Mouse (Mus musculus) neural tube, embryonic 11.5 days (tissue): Measurements from ENCODE around the gene Fgr. TPM values are rescaled to one million over a fixed set of nuclear protein-coding genes. Genes with fewer than 3 reads are reported as not detected.

Experiments used
- ATAC-seq: fragments of 200-750 bp; cut with Nextera tagmentation; 2 replicates; pipeline ENCODE4 v1.8.0; 2017; ENCODE audit warnings: moderate number of reproducible peaks, mild to moderate bottlenecking, moderate TSS enrichment, moderate library complexity; ENCODE audit not compliant: insufficient read depth, low FRiP score, low TSS enrichment
- DNase-seq: peaks from one replicate; pipeline ENCODE4 v3.0.0-alpha.2; 2015; ENCODE audit warnings: low spot score
- H3K27ac ChIP-seq: fragments of 300-500 bp; sonication (generic); 2 replicates; pipeline ENCODE4 v1.5.1; 2014; ENCODE audit warnings: low read depth, mild to moderate bottlenecking, low read length
- H3K27me3 ChIP-seq: fragments of 300-500 bp; sonication (generic); 2 replicates; pipeline ENCODE4 v1.6.1; 2014; ENCODE audit warnings: mild to moderate bottlenecking, low read length, mixed read lengths; ENCODE audit not compliant: control insufficient read depth, insufficient read depth
- H3K36me3 ChIP-seq: fragments of 300-500 bp; sonication (generic); 2 replicates; pipeline ENCODE4 v1.6.1; 2014; ENCODE audit warnings: mild to moderate bottlenecking, low read length, moderate library complexity, mixed read lengths; ENCODE audit not compliant: control insufficient read depth, insufficient read depth
- H3K4me1 ChIP-seq: fragments of 300-500 bp; sonication (generic); 2 replicates; pipeline ENCODE4 v1.6.1; 2014; ENCODE audit warnings: low read length, mixed read lengths; ENCODE audit not compliant: control insufficient read depth, insufficient read depth
- H3K4me2 ChIP-seq: fragments of 300-500 bp; sonication (generic); 2 replicates; pipeline ENCODE4 v1.6.1; 2014; ENCODE audit warnings: low read depth, mild to moderate bottlenecking, moderate library complexity
- H3K4me3 ChIP-seq: fragments of 300-500 bp; sonication (generic); 2 replicates; pipeline ENCODE4 v1.5.1; 2014; ENCODE audit warnings: low read depth, low read length
- H3K9ac ChIP-seq: fragments of 300-500 bp; sonication (generic); 2 replicates; pipeline ENCODE4 v1.6.1; 2014; ENCODE audit warnings: mild to moderate bottlenecking, low read length
- H3K9me3 ChIP-seq: fragments of 300-500 bp; sonication (generic); 2 replicates; pipeline ENCODE4 v1.6.1; 2016; ENCODE audit warnings: low read length; ENCODE audit not compliant: control insufficient read depth
- WGBS: fragments of 180-500 bp; shearing (Covaris S2); extraction: QIAGEN DNeasy Blood & Tissue Kit; methylation state at CpG from one replicate; pipeline ENCODE4 v1.1.7; 2014; 5-methylcytosine and 5-hydroxymethylcytosine counted together
- polyA plus RNA-seq: library from polyadenylated mRNA; unstranded; fragments of >200 nt; fragmentation: Nextera tagmentation; extraction: Ambion mirVana; gene quantifications from 2 replicates; pipeline ENCODE4 v1.2.1, GENCODE M21; 2014

Fgr gene
- polyA plus RNA-seq, 1 experiment from 2014 or later = 0.24 TPM

DNA sequence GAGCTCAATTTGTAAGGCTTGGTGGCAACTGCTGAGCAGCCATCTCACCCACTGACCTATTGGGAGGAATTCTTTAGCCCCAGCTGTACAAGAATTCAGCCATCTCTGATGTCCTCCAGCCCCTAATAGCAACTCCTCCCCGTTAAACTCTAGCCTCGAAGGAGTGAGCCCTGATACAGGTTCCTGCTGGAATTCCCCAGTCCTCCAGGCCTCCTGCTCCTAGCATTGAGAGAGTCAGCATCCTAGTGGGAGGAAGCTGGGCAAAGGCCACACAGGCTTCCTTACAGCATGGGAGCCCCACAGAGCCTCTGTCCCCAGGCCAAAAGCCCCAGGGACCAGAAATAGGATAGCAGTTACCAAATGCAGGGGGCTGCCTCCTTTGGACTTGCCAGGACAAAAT, 10.5 kb upstream of the Fgr start:
- H3K4me1 ChIP-seq = peaks cover 30% of the 10 kb centered on the region; the same call in 1 of the 2 replicates
- H3K27me3 ChIP-seq = no peaks in the 10 kb centered on the region
- DNase-seq (no peak), ATAC-seq (no peak)
- H3K27ac ChIP-seq = no peak overlapping the region
- no peaks in the 10 kb centered on the region for H3K36me3 ChIP-seq
- H3K9me3 ChIP-seq = no peaks in the 10 kb centered on the region
- no peak overlapping the region for H3K9ac ChIP-seq
- no peak overlapping the region for H3K4me3 ChIP-seq
- WGBS = 43% methylated on average over 2 of the region's 2 CpGs
- H3K4me2 ChIP-seq = no peak overlapping the region

DNA sequence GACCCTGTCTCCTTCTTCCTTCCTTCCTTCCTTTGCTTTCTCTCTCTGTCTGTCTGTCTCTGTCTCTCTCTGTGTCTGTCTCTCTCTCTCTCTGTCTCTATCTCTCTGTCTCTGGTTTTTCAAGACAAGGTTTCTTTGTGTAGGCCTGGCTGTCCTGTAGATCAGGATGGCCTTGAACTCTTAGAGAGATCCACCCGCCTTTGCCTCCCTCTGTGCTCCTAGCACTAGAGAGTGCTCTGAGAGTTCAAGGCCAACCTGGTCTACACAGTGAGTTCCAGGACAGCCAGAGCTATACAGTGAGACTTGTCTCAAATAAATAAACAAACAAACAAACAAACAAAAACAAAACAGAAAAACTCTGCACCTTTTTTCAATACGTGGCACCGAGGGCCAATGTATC, 9.8 kb upstream of the Fgr start:
- no peak overlapping the region for H3K4me3 ChIP-seq

DNA sequence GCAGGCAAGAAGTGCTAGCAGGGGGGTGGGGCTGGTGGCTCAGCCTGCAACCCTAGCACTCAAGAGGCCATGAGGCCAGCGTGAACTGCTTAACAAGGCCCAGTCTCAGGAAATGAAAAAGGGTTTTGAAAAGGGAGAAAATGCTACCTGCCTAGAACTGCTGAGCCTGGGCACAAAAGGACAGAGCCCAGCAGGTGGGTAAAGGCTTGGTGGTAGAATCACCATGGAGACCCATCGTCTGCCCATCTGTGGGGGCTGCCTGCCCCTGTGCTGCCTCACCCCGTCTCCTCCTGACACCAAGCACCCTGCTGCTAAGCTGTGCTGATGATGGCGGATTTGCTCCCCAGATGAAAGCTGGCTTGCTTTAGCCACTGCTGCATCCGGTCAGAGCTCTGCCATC, 9.4 kb upstream of the Fgr start:
- 21% methylated on average over 5 of the region's 5 CpGs for WGBS
- Histone ChIP-seq H3K4me1 (peaks cover 20% of the 10 kb centered on the region; the same call in 1 of the 2 replicates), H3K9ac (no peak overlapping the region), H3K27me3 (no peaks in the 10 kb centered on the region), H3K4me3 (no peak overlapping the region), H3K4me2 (no peak overlapping the region), H3K36me3 (no peaks in the 10 kb centered on the region), H3K27ac (no peak overlapping the region), H3K9me3 (no peaks in the 10 kb centered on the region)
- no peak for ATAC-seq
- DNase-seq = no peak

More for the DNA sequence above, 9.8 kb upstream of the Fgr start:
- H3K27ac ChIP-seq = no peak overlapping the region
- H3K9me3 ChIP-seq = no peaks in the 10 kb centered on the region
- H3K4me1 ChIP-seq = peaks cover 24% of the 10 kb centered on the region; the same call in 1 of the 2 replicates
- H3K27me3 ChIP-seq = no peaks in the 10 kb centered on the region
- no peak overlapping the region for H3K9ac ChIP-seq
- no peak for ATAC-seq
- DNase-seq = no peak
- 45% methylated on average over 3 of the region's 3 CpGs for WGBS
- H3K4me2 ChIP-seq = no peak overlapping the region
- no peaks in the 10 kb centered on the region for H3K36me3 ChIP-seq

DNA sequence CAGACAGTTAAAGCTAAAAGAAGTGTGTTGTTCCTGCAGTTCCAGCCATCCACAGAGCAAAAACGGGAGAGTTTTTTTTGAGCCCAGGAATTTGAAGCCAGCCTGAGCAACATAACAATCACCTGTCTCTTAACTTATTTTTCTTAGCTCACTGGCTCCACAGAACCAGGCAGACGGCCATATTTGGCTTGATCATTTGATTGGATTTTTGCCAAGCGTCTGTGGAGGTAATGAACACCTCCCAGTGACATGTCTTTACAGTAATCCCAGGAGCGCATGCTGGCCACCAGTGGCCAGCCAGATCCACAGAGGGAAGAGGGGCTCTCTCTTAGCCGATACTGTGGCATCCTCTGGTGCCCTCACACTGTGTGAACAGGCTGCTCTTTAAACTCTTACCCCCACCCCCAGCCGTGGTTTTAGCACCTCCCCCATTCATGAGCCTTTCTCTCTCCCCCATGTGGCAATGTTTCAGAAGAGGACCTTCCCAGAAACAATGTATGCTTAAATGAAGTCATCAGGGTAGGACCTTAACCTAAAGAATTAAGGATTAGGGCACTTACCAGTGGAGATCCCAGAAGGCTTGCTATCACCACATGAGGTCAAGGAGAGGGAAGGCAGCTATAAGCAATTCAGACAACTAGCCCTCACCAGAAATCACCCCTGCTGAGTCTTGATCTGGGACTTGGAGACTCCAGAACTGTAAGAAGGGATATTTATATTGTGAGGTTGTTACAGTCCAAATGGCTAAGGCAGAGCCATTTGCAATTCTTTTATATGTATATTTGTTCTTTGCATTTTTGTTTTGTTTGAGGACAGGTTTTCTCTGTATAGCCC, 5.6 kb upstream of the Fgr start:
- Histone ChIP-seq H3K4me2 (no peak overlapping the region), H3K36me3 (no peaks in the 10 kb centered on the region), H3K27ac (no peak overlapping the region), H3K4me1 (peaks cover 5% of the 10 kb centered on the region; the same call in 1 of the 2 replicates), H3K9me3 (no peaks in the 10 kb centered on the region), H3K27me3 (peaks cover 4% of the 10 kb centered on the region), H3K9ac (no peak overlapping the region), H3K4me3 (no peak overlapping the region)
- 59% methylated on average over 6 of the region's 6 CpGs for WGBS
- ATAC-seq = no peak
- no peak for DNase-seq

DNA sequence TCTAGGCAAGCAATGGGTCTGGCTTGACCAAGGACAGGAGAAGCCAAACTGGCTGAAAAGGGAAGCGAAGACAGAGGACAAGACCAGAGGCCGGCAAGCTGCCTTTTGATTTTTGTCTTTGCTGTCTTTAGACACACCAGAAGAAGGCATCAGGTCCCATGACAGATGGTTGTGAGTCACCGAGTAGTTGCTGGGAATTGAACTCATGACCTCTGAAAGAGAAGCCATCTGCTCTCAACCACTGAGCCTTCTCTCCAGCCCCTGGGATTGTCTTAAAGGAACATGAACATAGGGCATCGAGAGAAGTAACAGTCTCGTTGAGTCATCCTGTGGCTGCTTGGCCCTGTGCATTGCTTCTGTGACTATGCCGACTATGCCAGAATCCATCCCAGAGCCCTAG, 2.3 kb upstream of the Fgr start:
- Histone ChIP-seq H3K4me2 (no peak overlapping the region), H3K9ac (no peak overlapping the region), H3K27me3 (peaks cover 26% of the 10 kb centered on the region), H3K4me1 (0 out of 2 replicates have a peak, but pooled peaks cover 5% of the 10 kb centered on the region), H3K36me3 (no peaks in the 10 kb centered on the region), H3K27ac (no peak overlapping the region), H3K9me3 (no peaks in the 10 kb centered on the region), H3K4me3 (no peak overlapping the region)
- WGBS = 78% methylated on average over 6 of the region's 6 CpGs
- ATAC-seq (no peak), DNase-seq (no peak)

DNA sequence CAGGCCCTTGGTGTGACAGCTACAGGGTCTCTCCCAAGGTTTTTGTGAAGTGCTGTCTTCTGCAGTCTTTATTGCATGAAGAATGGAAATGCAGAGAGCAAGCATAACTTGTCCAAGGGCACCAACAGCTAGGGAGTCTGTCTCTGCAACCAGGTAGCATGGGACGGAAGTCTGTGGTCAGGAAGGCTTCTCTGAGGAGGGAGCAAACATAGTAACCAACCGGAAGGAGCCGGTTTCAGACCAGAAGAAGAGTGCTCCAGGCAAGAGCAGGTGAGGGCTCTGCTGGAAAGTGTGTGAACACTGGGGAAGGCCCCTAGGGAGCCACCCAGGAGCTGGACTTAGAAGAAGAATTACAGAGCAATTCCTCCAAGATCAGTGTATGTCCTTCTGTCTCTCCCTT, 1.8 kb upstream of the Fgr start:
- Histone ChIP-seq H3K27ac (no peak overlapping the region), H3K9me3 (no peaks in the 10 kb centered on the region), H3K4me2 (no peak overlapping the region), H3K27me3 (peaks cover 26% of the 10 kb centered on the region), H3K36me3 (no peaks in the 10 kb centered on the region), H3K4me1 (0 out of 2 replicates have a peak, but pooled peaks cover 5% of the 10 kb centered on the region), H3K9ac (no peak overlapping the region), H3K4me3 (no peak overlapping the region)
- no peak for ATAC-seq
- no peak for DNase-seq
- 67% methylated on average over 3 of the region's 3 CpGs for WGBS

DNA sequence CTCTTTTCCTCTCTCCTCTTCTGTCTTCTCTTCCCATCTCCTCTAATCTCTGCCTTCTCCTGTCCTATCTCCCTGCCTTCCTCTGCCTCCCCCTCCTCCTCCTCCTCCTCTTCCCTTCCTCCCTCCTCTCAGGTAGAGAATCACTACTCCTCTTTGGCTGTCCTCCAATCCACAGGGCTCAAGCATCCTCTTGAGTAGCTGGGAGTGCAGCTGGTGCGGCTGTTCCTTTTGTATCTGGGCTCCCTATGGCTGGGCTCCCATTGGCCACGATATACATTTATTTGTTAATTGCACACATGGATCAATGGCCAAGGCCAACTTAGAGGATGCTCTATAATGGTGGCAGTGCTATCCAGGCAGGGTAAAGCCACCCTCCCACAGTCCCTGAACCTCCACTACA, 1.3 kb upstream of the Fgr start:
- DNase-seq (no peak), ATAC-seq (no peak)
- no peaks in the 10 kb centered on the region for H3K9me3 ChIP-seq
- H3K4me1 ChIP-seq = 0 out of 2 replicates have a peak, but pooled peaks cover 5% of the 10 kb centered on the region
- no peak overlapping the region for H3K4me2 ChIP-seq
- WGBS = 47% methylated on average over 2 of the region's 2 CpGs
- no peak overlapping the region for H3K4me3 ChIP-seq
- no peaks in the 10 kb centered on the region for H3K36me3 ChIP-seq
- peaks cover 26% of the 10 kb centered on the region for H3K27me3 ChIP-seq
- no peak overlapping the region for H3K9ac ChIP-seq
- H3K27ac ChIP-seq = no peak overlapping the region

DNA sequence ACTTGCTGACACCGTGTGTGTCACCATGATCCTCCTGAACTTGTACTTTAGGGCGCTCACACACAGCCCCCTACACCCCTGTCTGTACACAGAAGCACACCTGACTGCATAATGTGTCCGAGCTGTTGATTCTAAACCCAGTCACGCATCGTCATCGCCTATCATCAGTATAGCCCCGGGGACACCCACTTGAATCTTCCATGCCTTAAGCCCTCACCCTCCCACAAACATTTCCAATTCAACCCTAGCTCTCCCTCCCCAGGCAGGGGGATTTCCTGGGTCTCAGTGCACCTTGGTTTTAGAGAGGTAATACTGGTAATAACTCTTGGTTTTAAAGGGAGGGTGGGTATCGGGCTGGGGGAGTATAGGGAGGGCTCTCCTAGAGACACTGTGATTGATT, 709 bp upstream of the Fgr start:
- H3K4me2 ChIP-seq = no peak overlapping the region
- DNase-seq = no peak
- 0 out of 2 replicates have a peak, but pooled peaks cover 5% of the 10 kb centered on the region for H3K4me1 ChIP-seq
- WGBS = 33% methylated on average over 8 of the region's 8 CpGs
- H3K9me3 ChIP-seq = no peaks in the 10 kb centered on the region
- no peak for ATAC-seq
- no peak overlapping the region for H3K9ac ChIP-seq
- H3K27me3 ChIP-seq = peaks cover 26% of the 10 kb centered on the region
- H3K36me3 ChIP-seq = no peaks in the 10 kb centered on the region
- H3K27ac ChIP-seq = no peak overlapping the region
- H3K4me3 ChIP-seq = no peak overlapping the region

DNA sequence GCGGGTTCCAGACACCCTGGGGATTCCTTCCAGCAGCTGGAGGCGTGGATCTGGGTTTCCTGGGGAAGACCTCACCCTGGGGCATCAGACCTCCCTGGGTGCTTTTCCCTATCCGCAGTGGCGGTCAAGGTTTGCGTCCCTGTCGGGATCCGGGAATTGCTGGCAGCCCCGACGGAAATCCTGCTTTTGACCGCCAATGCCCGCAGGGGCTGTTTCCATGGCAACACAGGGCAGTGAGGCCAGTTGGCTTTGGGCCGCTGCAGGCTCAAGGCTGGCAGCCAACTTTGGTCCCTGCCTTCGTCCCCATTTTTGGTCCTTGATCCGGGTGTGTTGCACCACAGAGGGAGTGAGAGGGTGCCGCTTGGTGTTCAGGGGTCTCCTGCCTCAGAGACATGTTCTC, 1.0 kb downstream of the Fgr start:
- Histone ChIP-seq H3K27ac (no peak overlapping the region), H3K4me2 (peak overlapping the region; percentile 38), H3K4me1 (0 out of 2 replicates have a peak, but pooled peaks cover 5% of the 10 kb centered on the region), H3K27me3 (peaks cover 26% of the 10 kb centered on the region), H3K4me3 (no peak overlapping the region), H3K9ac (peak overlapping the region; percentile 7; the same call in 1 of the 2 replicates), H3K36me3 (no peaks in the 10 kb centered on the region), H3K9me3 (no peaks in the 10 kb centered on the region)
- DNase-seq (peak; percentile 76), ATAC-seq (no peak)
- 2% methylated on average over 15 of the region's 15 CpGs for WGBS
